Mouse (Mus musculus): ENCODE data around the gene Upb1.

- TF ChIP-seq ZC3H11A (IDR thresholded peaks at IDR 0.05; ENCODE audit: borderline replicate concordance, low read depth, low read length) (no peak), ZNF384 (IDR thresholded peaks at IDR 0.05; ENCODE audit: low read depth, low read length) (no peak), HCFC1 (IDR thresholded peaks at IDR 0.05; ENCODE audit: borderline replicate concordance, insufficient read depth, low read length) (no peak), CHD2 (IDR thresholded peaks at IDR 0.05; ENCODE audit: low read depth, low read length) (no peak), MAFK (IDR thresholded peaks at IDR 0.05; ENCODE audit: insufficient read depth, low read depth, low read length) (no peak)
Measured at GRCm38 (mm10) chr10:75447489-75447888, 46.6 kb downstream of the Upb1 start.

Measured in ES-E14 (cell line).